Mouse (Mus musculus): ENCODE measurements around the gene Micu1.

Micu1 gene

DNA sequence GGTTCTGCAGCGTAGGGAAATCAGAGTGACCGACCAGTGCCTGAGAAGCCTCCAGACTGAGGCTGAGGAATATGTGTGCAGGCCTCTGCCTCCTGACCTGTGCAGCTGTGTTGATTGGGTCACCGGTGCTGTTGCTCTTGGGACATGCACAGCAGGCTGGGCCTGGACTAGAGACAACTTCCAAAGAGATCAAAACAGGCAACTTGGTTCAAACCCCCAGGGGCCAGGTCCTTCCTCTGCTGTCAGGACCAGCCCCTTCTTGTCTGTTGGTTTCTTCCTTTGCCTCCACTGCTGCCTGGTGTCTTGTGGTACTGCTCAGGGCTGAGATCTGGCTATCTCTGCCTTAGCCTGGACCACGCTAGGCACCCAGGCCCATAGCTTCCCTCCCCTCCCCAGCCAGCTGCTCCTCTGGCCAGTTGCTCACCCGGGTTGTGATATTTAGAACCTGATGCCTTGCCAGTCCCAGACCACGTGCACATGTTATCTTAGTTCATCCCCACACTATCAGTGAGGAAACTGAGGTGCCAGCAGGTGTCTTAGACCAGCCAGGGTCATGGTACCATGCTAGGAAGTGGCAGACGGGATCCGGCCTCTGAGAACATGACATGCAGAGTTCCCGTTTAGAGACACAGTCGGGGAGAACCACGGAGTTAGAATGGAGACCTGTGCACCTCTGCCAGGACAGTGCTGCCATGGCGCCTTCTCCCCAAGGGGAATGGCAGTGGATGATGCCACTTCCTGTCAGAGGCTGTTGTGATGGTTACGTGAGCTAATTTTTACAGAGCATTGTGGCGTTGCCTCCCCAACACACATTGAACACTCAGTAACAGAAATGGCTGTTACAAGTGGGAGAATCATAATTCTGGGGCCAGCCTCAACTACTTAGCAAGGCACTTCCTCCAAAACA lies 183.2 kb downstream of the Micu1 start:
- peak; percentile 49 for DNase-seq (ENCODE audit: low read depth)

- DNase-seq (ENCODE audit: low read depth), result no peak
Measured at GRCm38 (mm10) chr10:59886081-59886466, 183.8 kb downstream of the Micu1 start.

- no peak for DNase-seq (ENCODE audit: low read depth)
Measured at GRCm38 (mm10) chr10:59887432-59887831, 185.2 kb downstream of the Micu1 start.

DNA sequence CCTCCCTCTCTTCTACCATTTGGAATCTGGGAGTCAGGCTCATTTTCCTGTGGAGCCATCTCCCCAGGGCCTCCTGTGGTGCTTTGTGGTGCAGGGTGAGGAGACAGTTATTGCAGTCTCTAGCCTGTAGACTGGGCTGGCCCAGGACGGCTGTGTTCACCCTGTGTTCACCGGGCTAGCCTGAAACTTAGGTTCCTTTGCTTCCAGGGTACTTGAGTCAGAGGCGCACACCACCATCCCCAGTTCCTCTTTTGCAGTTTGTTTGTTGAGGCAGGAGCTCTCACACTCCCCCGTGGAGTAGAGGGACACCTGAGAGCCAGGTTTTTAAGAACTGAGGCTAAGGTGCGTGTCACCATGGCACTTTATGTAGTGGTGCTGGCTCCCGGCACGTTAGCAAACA lies 187.1 kb downstream of the Micu1 start:
- no peak for DNase-seq (ENCODE audit: low read depth)

DNA sequence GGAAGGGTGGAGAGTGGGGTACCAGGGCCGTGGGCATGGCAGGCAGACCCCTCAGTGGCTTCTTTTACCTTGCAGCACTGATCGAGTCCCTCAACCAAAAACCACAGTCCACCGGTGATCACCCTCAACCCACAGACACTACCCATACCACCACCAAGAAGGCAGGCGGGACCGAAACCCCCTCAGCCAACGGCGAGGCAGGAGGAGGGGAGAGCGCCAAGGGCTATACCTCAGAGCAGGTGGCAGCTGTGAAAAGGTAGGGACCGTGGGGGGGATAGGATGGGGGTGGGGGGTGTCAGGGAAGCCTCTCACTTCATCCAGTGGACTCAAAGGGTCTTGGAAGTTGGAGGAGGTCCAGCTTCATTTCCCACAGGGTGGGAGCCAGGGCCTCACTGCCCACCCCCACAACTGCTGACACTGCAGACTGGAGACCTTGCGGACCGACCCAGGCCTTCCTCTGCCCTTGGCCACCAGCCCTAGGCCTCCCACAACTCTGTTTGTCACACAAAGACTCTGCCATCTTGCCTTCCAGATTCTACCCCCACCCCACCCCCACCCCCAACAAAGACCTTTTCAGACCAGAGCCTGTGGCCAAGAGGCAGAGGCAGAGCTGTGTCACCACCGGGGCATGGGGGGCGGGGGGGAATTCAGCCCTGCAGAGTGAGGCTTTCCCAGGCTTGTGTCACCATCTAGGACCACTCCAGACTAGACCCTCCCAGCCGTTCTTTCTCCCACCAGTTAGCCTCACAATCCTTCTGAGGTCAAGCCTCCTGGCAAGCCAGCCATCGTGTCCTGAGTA lies 187.9 kb downstream of the Micu1 start:
- DNase-seq (ENCODE audit: low read depth), result no peak

DNA sequence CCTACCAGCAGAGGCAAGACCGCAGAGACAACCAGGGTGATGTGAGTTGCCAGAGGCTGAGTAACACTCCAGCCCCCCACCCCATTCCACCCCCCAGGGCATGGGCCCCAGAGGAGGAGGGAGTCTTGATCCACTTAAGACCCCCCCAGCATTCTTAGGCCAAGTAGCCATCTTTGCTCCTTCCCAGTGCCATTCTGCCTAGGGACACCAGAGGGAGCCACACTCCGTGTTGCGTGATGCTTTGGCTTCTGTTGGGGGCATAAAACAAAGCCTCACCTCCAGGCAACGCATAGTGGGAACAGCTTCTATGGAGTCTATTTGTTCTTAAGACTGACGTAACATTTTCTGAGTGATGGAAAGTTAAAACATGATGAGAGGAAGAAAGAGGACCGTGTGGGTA lies 190.7 kb downstream of the Micu1 start:
- DNase-seq (ENCODE audit: low read depth), result peak; percentile 86

DNA sequence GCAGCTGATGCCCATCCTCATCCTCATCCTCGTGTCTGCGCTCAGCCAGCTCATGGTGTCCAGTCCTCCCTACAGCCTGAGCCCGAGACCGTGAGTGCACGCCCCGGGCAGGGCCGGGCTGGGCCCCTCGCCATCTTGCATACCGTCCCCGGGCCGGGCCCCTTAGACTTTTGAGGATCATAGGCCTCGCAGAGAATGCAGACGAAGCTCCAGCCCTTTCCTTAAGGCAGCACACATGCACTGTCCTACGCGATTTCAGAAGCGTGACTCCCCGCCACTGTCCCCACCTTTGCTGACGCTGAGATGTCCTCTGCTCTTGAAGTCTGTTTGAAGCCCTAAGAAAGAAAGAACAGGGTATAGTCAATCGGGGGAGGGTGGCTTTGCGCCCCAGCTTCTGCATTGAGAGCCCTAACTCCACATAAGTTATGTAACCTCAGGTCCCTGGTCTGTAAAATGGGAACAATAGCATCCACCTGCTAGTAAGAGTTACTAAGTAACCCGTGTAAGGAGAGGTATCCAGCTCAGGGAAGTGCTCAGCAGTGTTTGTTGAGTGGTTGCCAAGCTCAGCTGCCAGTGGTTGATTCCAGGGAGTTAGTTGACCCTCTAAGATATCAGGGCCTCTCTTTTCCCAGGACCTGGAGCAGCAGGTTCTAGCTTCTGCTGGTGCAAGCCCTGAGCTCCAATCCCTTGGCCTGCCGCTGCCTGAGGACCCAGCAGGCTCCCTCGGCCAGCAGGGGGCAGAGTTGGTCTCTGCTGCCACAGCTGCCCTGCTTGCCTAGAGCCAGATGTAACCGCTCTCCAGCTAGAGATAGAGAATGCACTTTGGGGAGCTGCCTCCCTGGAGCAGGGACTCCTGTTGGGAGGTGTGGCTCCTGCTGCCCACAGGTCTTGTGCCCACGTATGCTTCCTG lies 192.2 kb downstream of the Micu1 start:
- DNase-seq (ENCODE audit: low read depth), result peak; percentile 94

DNA sequence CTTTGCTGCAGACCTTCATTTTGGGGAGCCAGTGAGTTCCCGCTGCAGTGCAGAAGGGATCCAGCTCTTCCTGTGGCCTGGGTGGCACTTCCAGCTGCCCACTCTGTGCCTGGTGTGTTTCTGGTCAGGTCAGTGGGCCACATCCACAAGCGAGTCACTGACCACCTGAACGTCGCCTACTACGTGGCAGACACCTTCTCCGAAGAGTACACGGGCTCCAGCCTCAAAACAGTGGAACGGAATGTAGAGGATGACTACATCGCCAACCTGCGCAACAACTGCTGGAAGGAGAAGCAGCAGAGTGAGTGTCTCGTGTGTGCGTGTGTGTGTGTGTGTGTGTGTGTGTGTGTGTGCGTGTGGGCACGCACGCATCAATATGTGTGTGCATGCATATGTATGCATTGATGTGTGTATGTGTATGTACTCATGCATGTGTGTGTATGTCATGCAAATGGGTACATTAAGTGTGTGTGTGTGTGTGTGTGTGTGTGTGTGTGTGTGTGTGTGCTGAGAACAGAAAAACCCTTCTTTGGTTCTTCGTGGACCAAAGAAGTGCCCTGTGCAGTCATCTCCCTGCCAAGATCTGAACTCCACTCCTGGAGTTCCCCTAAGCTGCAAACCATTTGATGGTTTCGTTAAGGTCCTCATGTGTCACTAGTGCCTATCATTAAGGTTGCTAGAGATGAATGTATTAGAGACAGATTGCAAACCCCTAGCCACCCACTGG lies 193.3 kb downstream of the Micu1 start:
- DNase-seq (ENCODE audit: low read depth), result peak; percentile 54

GRCm38 (mm10) chr10:59896211-59896610 lies 193.9 kb downstream of the Micu1 start:
- no peak for DNase-seq (ENCODE audit: low read depth)

GRCm38 (mm10) chr10:59896911-59897331 lies 194.6 kb downstream of the Micu1 start:
- DNase-seq (ENCODE audit: low read depth), result peak; percentile 78

DNA sequence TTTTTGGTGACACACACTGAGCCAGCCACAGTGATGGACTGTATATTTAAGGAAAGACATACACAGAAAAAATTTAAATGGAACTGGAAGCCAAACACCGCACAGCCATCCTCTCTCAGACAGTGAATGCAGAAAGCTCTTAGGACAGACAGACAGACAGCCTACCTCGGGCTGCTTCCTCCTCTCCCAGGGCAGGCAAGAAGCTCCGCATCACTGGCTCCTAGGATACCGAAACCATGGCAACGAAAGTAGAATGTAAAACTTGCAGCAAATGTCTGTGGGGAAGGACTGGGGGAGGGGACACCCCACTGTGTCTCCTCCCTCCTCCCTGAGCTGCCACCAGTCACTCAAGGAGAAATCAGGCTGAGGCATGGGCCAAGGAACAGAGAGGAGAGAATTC lies 195.2 kb downstream of the Micu1 start:
- DNase-seq (ENCODE audit: low read depth), result peak; percentile 86

- DNase-seq (ENCODE audit: low read depth), result no peak
Measured at GRCm38 (mm10) chr10:59898180-59898778, 196.0 kb downstream of the Micu1 start.

GRCm38 (mm10) chr10:59898935-59899334 lies 196.7 kb downstream of the Micu1 start:
- DNase-seq (ENCODE audit: low read depth), result no peak

- peak; percentile 93 for DNase-seq (ENCODE audit: low read depth)
Measured at GRCm38 (mm10) chr10:59899341-59900173, 197.3 kb downstream of the Micu1 start.

DNA sequence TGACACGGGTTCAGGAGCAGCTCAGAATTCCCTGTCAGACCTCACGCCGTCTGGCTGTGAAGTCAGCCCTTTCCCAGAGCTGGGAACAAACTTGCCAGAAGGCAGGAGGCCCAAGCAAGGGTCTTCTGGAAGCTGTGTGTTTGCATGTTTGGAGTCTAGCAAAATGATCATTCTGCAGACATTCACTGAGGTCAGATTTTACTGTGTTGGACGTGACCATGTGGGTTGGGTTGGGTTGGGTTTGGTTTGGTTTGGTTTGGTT lies 197.8 kb downstream of the Micu1 start:
- no peak for DNase-seq (ENCODE audit: low read depth)

- DNase-seq (ENCODE audit: low read depth), result peak; percentile 69
Measured at GRCm38 (mm10) chr10:59900939-59901338, 198.7 kb downstream of the Micu1 start.

DNA sequence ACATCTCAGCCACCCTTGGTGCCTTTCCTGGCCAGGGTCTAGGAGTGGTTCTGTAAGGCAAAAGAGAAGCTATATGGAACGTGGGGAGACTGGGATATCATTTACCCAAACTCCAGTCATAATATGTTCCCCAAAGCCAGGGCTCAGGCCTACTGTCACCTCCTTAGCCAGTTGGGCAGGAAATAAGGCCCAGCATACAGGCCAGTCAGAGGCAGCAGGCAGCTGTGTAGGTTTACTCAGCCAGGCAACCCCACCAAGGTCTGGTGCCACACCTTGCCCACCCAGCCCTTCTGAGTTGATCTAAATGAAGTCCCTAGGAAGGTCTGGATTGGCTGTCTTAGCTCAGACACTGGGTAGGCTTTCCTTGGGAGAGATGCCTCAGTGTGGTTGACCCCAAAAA lies 199.2 kb downstream of the Micu1 start:
- DNase-seq (ENCODE audit: low read depth), result no peak

- no peak for DNase-seq (ENCODE audit: low read depth)
Measured at GRCm38 (mm10) chr10:59901986-59902605, 199.8 kb downstream of the Micu1 start.

DNA sequence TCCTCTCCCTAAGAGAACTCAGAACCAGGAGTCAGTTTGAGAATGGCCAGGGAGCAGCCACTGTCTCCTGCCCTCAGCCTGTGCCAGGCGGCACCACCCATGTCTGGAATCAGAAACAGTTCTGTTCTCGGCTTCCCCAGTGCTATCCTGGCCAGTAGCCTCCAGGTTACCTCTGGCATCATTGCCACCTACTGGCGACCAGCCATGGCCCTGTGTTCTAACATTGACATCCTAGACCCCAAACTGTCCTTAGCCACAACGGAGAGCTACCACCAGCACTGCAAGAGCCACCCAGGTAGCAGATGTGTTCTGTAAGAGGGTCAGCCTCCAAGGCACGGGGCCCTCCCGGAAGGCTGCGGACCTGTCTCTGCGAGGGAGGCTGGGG lies 200.3 kb downstream of the Micu1 start:
- no peak for DNase-seq (ENCODE audit: low read depth)

DNA sequence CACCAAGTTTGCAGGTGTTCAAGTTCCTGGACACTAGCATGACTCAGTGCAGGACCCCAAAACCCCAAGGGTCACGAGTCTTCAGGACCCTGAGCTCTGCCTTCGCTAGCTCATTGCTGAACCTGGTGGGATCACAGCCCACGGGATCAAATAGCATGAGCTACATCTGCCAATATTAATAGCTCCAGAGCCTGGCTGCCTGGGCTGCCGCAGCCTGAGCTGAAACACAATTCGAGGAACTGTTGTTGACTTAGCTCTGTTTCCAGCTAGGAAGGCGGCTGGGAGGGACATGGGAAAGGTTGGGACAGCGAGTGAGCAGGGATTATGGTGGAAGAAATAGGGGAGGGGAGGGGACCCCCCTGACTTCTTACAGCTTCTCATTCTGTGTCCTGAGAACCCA lies 200.9 kb downstream of the Micu1 start:
- no peak for DNase-seq (ENCODE audit: low read depth)

All from naive thymus-derived CD4-positive, alpha-beta T cell, adult 2 months (primary cell).